Mouse (Mus musculus): ENCODE results near the gene Fbxl15. TPM values are rescaled to one million over a fixed set of nuclear protein-coding genes. Genes with fewer than 3 reads are reported as not detected.
A peak's percentile ranks its signal among the peaks of the same experiment; 100 is the strongest.

Fbxl15 gene
- polyA plus RNA-seq, 1 experiment: 60.4 TPM

DNA sequence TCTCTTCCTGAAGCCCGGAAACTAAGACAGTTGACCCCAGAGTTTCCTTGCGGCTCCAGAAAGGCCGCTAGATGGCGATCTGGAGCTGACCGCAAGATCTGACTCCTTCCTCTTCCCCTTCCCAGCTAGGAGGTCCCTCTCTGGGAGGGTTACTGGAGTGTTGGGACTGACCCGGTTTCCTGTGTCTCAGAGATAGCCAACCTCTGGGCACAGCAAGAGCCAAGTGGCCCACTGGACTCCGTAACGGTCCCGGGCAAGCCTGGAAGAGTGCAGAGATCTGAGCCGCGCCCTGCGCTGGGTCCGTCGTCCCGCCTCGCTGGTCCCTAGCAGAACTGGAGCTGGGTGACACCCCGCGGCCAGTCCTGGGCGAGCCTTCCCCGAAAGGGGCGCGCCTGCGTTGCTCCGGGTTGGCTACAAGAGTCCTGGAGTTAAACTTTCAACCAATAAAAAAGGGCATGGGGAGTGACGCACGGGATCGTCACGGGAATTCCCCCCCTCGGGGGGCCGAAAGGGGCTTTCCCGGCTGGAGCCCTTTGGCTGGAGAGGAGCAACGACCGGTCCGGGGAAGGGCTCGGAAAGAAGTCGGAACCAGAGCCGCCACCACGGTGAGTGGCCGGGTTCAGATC, 23.7 kb upstream of the Fbxl15 start, which contains the start of gene Nfkb2:
Gene Nfkb2 (plus strand): TSS at position 105 of the 626 bp plus-strand sequence.
- H3K4me3 ChIP-seq (ENCODE audit: low read depth, low read length): peak within 1 kb of the TSS; percentile 77
- under 1% methylated on average over 39 of the region's 39 CpGs for WGBS
- H3K27ac ChIP-seq (ENCODE audit: insufficient read depth, low read depth, low read length): peak within 1 kb of the TSS; percentile 98
- H3K36me3 ChIP-seq (ENCODE audit: control insufficient read depth, insufficient read depth, low read length): peaks cover 15% of the 10 kb centered on the region
- peaks cover 9% of the 10 kb centered on the region for H3K4me1 ChIP-seq (ENCODE audit: control insufficient read depth, insufficient read depth, insufficient read length, low read length)
- no peaks in the 10 kb centered on the region for H3K27me3 ChIP-seq (ENCODE audit: control insufficient read depth, insufficient read depth, low read length)
- peak; percentile 98 for TF ChIP-seq CTCF (IDR thresholded peaks at IDR 0.05; ENCODE audit: extremely low read depth, insufficient read length, insufficient replicate concordance, low read depth, low read length)
- TF ChIP-seq POLR2A (IDR thresholded peaks at IDR 0.05; ENCODE audit: low read depth, low read length): peak; percentile 90

DNA sequence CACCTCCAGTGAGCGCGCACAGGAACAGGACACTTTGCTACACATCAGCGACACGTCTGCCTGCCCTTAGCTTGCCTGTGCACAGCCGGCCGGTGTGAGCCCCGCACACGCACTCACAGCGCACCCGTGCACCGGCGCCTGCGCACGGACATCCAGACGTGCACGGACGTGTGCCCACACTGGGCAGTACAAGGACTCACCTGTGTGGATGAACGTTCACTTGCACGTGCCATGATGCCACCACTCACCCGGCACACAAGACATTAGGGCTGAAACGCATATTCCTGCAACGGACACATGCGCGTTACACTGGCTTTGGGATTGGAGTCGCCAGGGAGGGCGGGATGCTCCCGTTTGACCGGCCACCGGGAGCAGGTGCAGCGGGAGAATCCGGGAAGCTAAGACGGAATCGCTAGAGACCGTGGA, 23.1 kb upstream of the Fbxl15 start:
- H3K4me1 ChIP-seq (ENCODE audit: control insufficient read depth, insufficient read depth, insufficient read length, low read length): peaks cover 9% of the 10 kb centered on the region
- TF ChIP-seq CTCF (IDR thresholded peaks at IDR 0.05; ENCODE audit: extremely low read depth, insufficient read length, insufficient replicate concordance, low read depth, low read length): no peak
- TF ChIP-seq POLR2A (IDR thresholded peaks at IDR 0.05; ENCODE audit: low read depth, low read length): no peak
- H3K36me3 ChIP-seq (ENCODE audit: control insufficient read depth, insufficient read depth, low read length): peaks cover 21% of the 10 kb centered on the region
- H3K4me3 ChIP-seq (ENCODE audit: low read depth, low read length): peak overlapping the region; percentile 77
- no peaks in the 10 kb centered on the region for H3K27me3 ChIP-seq (ENCODE audit: control insufficient read depth, insufficient read depth, low read length)
- H3K27ac ChIP-seq (ENCODE audit: insufficient read depth, low read depth, low read length): peak overlapping the region; percentile 98
- under 1% methylated on average over 34 of the region's 34 CpGs for WGBS

DNA sequence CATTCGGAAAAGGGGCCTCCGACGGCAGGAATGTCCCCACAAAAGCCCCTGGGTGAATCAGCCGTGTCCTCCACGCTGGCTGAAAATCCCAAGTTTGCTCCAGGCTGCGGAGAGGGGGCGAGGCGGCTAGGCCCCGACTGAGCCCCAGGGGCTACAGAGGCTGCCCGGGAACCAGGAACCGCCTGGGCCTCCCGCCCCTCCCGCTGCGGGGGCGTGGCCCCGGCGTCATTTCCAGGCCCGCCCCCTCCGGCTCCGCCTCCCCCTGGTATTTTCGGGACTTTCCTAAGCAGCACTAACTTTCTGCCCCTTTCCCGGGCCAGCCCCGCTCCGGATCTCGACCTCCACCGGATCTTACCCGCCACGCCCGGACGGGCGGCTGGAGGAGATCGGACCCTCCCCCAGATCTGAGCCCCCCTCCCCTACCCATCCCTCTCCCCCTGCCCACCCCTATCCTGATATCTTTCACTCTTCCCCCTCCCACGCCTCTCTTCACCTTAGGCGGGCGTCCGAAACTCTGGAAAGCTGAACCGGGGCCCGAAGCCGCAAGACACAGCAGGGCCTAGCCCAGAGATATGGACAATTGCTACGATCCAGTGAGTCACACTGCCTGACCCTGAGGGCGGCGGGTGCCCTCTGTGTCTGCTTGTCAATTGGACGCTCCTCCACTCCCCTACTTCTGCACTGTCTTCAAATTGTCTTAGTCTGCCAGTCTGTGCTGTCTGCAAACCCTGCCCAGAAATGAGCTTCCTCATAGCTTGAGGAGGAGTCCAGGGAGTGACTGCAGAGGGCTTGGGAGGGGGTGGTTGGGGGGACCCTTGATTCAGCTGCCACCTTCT, 22.3 kb upstream of the Fbxl15 start:
- Histone ChIP-seq H3K27ac (ENCODE audit: insufficient read depth, low read depth, low read length) (peak overlapping the region; percentile 98), H3K36me3 (ENCODE audit: control insufficient read depth, insufficient read depth, low read length) (peaks cover 28% of the 10 kb centered on the region), H3K4me3 (ENCODE audit: low read depth, low read length) (peak overlapping the region; percentile 77), H3K27me3 (ENCODE audit: control insufficient read depth, insufficient read depth, low read length) (no peaks in the 10 kb centered on the region), H3K4me1 (ENCODE audit: control insufficient read depth, insufficient read depth, insufficient read length, low read length) (peaks cover 9% of the 10 kb centered on the region)
- peak; percentile 85; the same call in 1 of the 2 replicates for TF ChIP-seq POLR2A (IDR thresholded peaks at IDR 0.05; ENCODE audit: low read depth, low read length)
- TF ChIP-seq CTCF (IDR thresholded peaks at IDR 0.05; ENCODE audit: extremely low read depth, insufficient read length, insufficient replicate concordance, low read depth, low read length): no peak
- under 1% methylated on average over 42 of the region's 43 CpGs for WGBS

DNA sequence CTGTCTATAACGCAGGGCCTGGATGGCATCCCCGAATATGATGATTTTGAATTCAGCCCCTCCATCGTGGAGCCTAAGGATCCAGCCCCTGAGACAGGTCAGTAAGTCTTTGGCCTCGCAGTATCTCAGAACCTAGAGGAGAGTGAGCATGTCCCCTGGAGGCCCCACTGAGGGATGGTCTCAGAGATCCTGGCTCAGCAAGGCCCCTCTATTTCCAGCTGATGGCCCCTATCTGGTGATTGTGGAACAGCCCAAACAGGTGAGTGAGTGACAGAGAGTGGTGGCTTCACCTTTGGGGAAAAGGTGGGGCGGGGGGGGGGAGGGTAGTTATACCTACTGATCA, 21.7 kb upstream of the Fbxl15 start:
- Histone ChIP-seq H3K4me3 (ENCODE audit: low read depth, low read length) (peak overlapping the region; percentile 77), H3K27ac (ENCODE audit: insufficient read depth, low read depth, low read length) (no peak overlapping the region), H3K36me3 (ENCODE audit: control insufficient read depth, insufficient read depth, low read length) (peaks cover 34% of the 10 kb centered on the region), H3K27me3 (ENCODE audit: control insufficient read depth, insufficient read depth, low read length) (no peaks in the 10 kb centered on the region), H3K4me1 (ENCODE audit: control insufficient read depth, insufficient read depth, insufficient read length, low read length) (peaks cover 9% of the 10 kb centered on the region)
- 67% methylated on average over 5 of the region's 5 CpGs for WGBS
- no peak for TF ChIP-seq CTCF (IDR thresholded peaks at IDR 0.05; ENCODE audit: extremely low read depth, insufficient read length, insufficient replicate concordance, low read depth, low read length)
- no peak for TF ChIP-seq POLR2A (IDR thresholded peaks at IDR 0.05; ENCODE audit: low read depth, low read length)

- no peak overlapping the region for H3K4me3 ChIP-seq (ENCODE audit: low read depth, low read length)
- H3K36me3 ChIP-seq (ENCODE audit: control insufficient read depth, insufficient read depth, low read length): peaks cover 40% of the 10 kb centered on the region
- TF ChIP-seq CTCF (IDR thresholded peaks at IDR 0.05; ENCODE audit: extremely low read depth, insufficient read length, insufficient replicate concordance, low read depth, low read length) (no peak), POLR2A (IDR thresholded peaks at IDR 0.05; ENCODE audit: low read depth, low read length) (no peak)
- 93% methylated on average over 9 of the region's 9 CpGs for WGBS
- no peak overlapping the region for H3K27ac ChIP-seq (ENCODE audit: insufficient read depth, low read depth, low read length)
- H3K4me1 ChIP-seq (ENCODE audit: control insufficient read depth, insufficient read depth, insufficient read length, low read length): peaks cover 9% of the 10 kb centered on the region
- no peaks in the 10 kb centered on the region for H3K27me3 ChIP-seq (ENCODE audit: control insufficient read depth, insufficient read depth, low read length)
Measured at GRCm38 (mm10) chr19:46306751-46307289, 21.2 kb upstream of the Fbxl15 start.

- 93% methylated on average over 16 of the region's 16 CpGs for WGBS
- Histone ChIP-seq H3K4me1 (ENCODE audit: control insufficient read depth, insufficient read depth, insufficient read length, low read length) (peaks cover 9% of the 10 kb centered on the region), H3K4me3 (ENCODE audit: low read depth, low read length) (no peak overlapping the region), H3K27ac (ENCODE audit: insufficient read depth, low read depth, low read length) (no peak overlapping the region), H3K27me3 (ENCODE audit: control insufficient read depth, insufficient read depth, low read length) (no peaks in the 10 kb centered on the region), H3K36me3 (ENCODE audit: control insufficient read depth, insufficient read depth, low read length) (peaks cover 43% of the 10 kb centered on the region)
- TF ChIP-seq CTCF (IDR thresholded peaks at IDR 0.05; ENCODE audit: extremely low read depth, insufficient read length, insufficient replicate concordance, low read depth, low read length) (no peak), POLR2A (IDR thresholded peaks at IDR 0.05; ENCODE audit: low read depth, low read length) (no peak)
Measured at GRCm38 (mm10) chr19:46307781-46308180, 20.2 kb upstream of the Fbxl15 start.

DNA sequence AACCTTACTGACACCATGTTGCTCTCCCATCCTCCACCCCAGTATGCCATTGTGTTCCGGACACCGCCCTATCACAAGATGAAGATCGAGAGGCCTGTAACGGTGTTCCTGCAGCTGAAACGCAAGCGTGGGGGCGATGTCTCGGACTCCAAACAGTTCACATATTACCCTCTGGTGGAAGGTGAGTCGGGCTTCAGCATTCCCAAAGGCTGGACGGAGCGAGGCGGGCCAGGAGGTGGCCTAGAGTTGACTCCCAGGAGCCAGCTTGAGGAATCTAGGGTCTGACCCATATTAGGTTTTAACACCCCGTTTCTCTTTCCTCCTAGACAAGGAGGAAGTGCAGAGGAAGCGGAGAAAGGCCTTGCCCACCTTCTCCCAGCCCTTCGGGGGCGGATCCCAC, 19.7 kb upstream of the Fbxl15 start:
- H3K36me3 ChIP-seq (ENCODE audit: control insufficient read depth, insufficient read depth, low read length): peaks cover 45% of the 10 kb centered on the region
- 91% methylated on average over 16 of the region's 16 CpGs for WGBS
- H3K27me3 ChIP-seq (ENCODE audit: control insufficient read depth, insufficient read depth, low read length): no peaks in the 10 kb centered on the region
- H3K4me3 ChIP-seq (ENCODE audit: low read depth, low read length): no peak overlapping the region
- no peak overlapping the region for H3K27ac ChIP-seq (ENCODE audit: insufficient read depth, low read depth, low read length)
- TF ChIP-seq POLR2A (IDR thresholded peaks at IDR 0.05; ENCODE audit: low read depth, low read length) (no peak), CTCF (IDR thresholded peaks at IDR 0.05; ENCODE audit: extremely low read depth, insufficient read length, insufficient replicate concordance, low read depth, low read length) (no peak)
- peaks cover 9% of the 10 kb centered on the region for H3K4me1 ChIP-seq (ENCODE audit: control insufficient read depth, insufficient read depth, insufficient read length, low read length)

All from small intestine, adult 2 months (tissue).